Mouse (Mus musculus) hindbrain, embryonic 10.5 days (tissue): Measurements from ENCODE around the gene 2210408I21Rik. TPM values are rescaled to one million over a fixed set of nuclear protein-coding genes. Genes with fewer than 3 reads are reported as not detected.
A peak's percentile ranks its signal among the peaks of the same experiment; 100 is the strongest.

Experiments
- DNase-seq: peaks from one replicate; pipeline ENCODE4 v3.0.0-alpha.2; 2017; ENCODE audit warnings: low spot score
- H3K27ac ChIP-seq: fragments of 300-500 bp; sonication (generic); 2 replicates; pipeline ENCODE4 v1.5.1; 2016; ENCODE audit warnings: mild to moderate bottlenecking, moderate library complexity
- H3K27me3 ChIP-seq: fragments of 300-500 bp; sonication (generic); 2 replicates; pipeline ENCODE4 v1.6.1; 2016; ENCODE audit warnings: mild to moderate bottlenecking; ENCODE audit not compliant: poor library complexity, insufficient read depth, severe bottlenecking
- H3K36me3 ChIP-seq: fragments of 300-500 bp; sonication (generic); 2 replicates; pipeline ENCODE4 v1.6.1; 2016; ENCODE audit warnings: mild to moderate bottlenecking, moderate library complexity
- H3K4me1 ChIP-seq: fragments of 300-500 bp; sonication (generic); replicated peaks from 2 replicates; pipeline ENCODE4 v1.6.1; 2016; ENCODE audit warnings: mild to moderate bottlenecking
- H3K4me3 ChIP-seq: fragments of 300-500 bp; sonication (generic); 2 replicates; pipeline ENCODE4 v1.5.1; 2016; ENCODE audit warnings: mild to moderate bottlenecking, moderate library complexity
- H3K9me3 ChIP-seq: fragments of 300-500 bp; sonication (generic); 2 replicates; pipeline ENCODE4 v1.6.1; 2016; ENCODE audit warnings: mild to moderate bottlenecking, moderate library complexity
- WGBS: fragments of 180-500 bp; shearing (Covaris S2); methylation state at CpG from one replicate; pipeline ENCODE4 v1.1.7; 2016; 5-methylcytosine and 5-hydroxymethylcytosine counted together
- polyA plus RNA-seq: library from polyadenylated mRNA; unstranded; fragments of >200 nt; fragmentation: Nextera tagmentation; extraction: Ambion mirVana; gene quantifications from 2 replicates; pipeline ENCODE4 v1.2.1, GENCODE M21; 2016

Gene 2210408I21Rik
- polyA plus RNA-seq, 1 experiment from 2014 or later, result 9.3 TPM

DNA sequence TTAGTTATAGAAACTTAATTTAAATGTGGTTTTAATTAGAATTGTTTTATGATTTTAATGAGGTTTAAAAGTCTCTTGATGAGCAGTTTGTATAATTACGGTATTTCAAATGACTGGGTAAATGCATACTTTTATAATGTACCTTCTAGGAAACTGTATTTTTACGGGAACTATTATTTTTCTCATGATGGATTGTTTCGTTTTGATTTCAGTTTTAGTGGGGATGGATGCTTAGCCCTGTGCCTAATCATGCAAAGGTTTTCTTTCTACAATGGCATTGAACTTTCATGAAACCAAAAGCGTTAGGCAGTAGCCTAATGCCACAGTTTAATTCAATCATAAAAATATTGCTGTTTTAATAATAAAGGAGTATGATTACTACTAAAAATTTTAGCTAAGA is 413.4 kb downstream of the 2210408I21Rik start:
- H3K9me3 ChIP-seq, result no peaks in the 10 kb centered on the region
- 58% methylated on average over 4 of the region's 4 CpGs for WGBS
- no peaks in the 10 kb centered on the region for H3K27me3 ChIP-seq
- no peak overlapping the region for H3K4me3 ChIP-seq
- peaks cover 13% of the 10 kb centered on the region; the same call in 1 of the 2 replicates for H3K4me1 ChIP-seq
- no peak overlapping the region for H3K27ac ChIP-seq
- H3K36me3 ChIP-seq, result no peaks in the 10 kb centered on the region
- no peak for DNase-seq

DNA sequence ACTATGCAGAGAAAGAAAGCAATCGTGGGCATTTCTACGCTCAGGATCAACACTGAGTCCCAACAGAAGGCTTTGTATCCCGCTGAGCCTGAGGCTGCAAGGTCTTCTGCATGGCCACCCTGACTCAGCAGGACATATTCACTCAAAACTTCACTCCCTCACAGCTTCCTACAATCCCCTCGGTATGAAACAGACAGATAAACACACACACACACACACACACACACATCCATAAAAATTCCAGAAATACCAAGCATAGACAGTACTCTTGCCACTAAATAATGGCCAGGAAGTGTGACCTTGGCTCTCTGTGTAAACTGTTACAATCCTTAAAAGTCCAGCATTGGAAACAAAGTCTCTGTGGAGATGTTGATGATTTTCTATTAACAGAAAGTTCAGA is 458.7 kb downstream of the 2210408I21Rik start:
- H3K27ac ChIP-seq, result no peak overlapping the region
- peak; percentile 3 for DNase-seq
- H3K9me3 ChIP-seq, result peaks cover 12% of the 10 kb centered on the region
- no peaks in the 10 kb centered on the region for H3K27me3 ChIP-seq
- no peaks in the 10 kb centered on the region for H3K36me3 ChIP-seq
- H3K4me1 ChIP-seq, result no peaks in the 10 kb centered on the region
- H3K4me3 ChIP-seq, result no peak overlapping the region
- 64% methylated on average over 4 of the region's 4 CpGs for WGBS

DNA sequence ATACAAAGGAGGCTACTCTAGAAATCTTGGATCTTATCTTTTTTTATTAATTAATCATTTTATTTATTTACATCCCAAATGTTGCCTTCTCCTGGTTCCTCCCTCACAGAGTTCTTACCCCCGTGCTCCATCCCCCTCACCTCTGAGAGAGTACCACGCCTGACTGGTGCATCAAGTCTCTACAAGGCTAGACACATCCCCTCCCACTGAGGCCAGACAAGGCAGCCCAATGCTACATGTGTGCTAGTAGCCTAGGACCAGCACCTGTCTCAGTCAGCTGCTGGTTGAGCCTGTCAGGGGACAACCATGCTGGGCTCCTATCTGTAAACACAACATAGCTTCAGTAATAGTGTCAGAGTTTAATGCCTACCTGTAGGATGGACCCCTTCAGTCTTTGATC is 480.0 kb downstream of the 2210408I21Rik start:
- Histone ChIP-seq H3K9me3 (no peaks in the 10 kb centered on the region), H3K36me3 (no peaks in the 10 kb centered on the region), H3K27me3 (no peaks in the 10 kb centered on the region), H3K4me1 (no peaks in the 10 kb centered on the region), H3K27ac (no peak overlapping the region), H3K4me3 (no peak overlapping the region)
- DNase-seq, result no peak
- WGBS, result 87% methylated on average over 2 of the region's 2 CpGs

Other genes starting within 250 kb of the 2210408I21Rik start
- gene Slf1, start 67 bp upstream of the 2210408I21Rik start, polyA plus RNA-seq, result 28.0 and 42.8 TPM in 2 replicates